Mouse (Mus musculus): Measurements from ENCODE around the gene Gm20517. TPM values are rescaled to one million over a fixed set of nuclear protein-coding genes. Genes with fewer than 3 reads are reported as not detected.
A peak's percentile ranks its signal among the peaks of the same experiment; 100 is the strongest.

Gm20517 gene
- total and polyA plus RNA-seq, 2 experiments, result 0.31 to 1.9 TPM

DNA sequence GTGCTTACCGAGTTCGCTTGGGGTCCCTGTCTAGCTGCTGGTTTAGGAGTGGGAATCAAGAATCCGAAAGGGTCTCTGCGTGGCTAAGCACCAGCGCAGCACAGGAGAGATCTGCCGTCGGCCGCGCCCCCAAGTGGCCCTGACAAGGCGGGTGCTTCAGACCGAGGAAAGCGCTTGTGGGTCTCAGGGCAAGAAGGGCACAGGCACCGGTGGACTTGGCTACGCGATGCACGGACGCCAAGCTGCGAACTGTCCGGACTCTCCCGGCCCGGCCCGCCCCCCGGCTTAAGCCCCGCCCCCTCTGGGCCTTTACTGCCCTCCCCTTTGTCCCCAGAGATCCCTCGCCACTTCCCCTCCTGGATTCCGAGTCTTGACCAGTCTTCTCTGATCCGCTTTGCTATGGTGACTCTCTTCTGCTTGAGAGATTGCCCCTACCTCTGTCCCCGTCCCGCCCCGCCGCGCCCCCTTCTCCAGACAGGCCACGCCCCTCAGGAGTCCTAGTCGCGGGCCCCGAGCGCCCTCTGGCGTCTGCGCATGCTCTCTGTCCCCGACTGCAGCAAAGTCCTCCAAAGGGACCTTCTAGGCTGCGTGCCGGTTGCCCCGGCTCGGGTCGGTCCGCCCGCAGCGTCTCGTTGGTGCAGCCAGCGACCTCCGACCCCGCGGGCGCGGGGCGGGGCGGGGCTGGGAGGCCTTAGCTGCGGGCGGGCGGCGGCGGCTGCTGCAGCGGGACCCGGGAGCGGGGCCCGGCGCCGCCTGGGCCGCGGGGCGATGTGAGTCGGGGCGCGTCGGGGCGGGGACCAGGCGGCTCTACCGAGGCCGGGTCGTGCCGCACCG, 83.3 kb downstream of the Gm20517 start, which contains the start of gene Prickle4:
Gene Prickle4 (minus strand): TSS at position 234 of the 834 bp plus-strand sequence.
- Histone ChIP-seq H3K27ac (replicated peaks; ENCODE audit: insufficient read depth, low read depth, low read length) (peak within 1 kb of the TSS; percentile 81), H3K4me3 (ENCODE audit: insufficient read depth, low read depth, low read length) (peak within 1 kb of the TSS; percentile 72), H3K4me1 (ENCODE audit: control insufficient read depth, insufficient read depth, low read length) (peaks cover 6% of the 10 kb centered on the region), H3K9ac (ENCODE audit: low read depth, low read length) (peak within 1 kb of the TSS; percentile 88), H3K27me3 (ENCODE audit: control insufficient read depth, insufficient read depth, low read length) (no peaks in the 10 kb centered on the region), H3K36me3 (ENCODE audit: control insufficient read depth, insufficient read depth, low read length) (no peaks in the 10 kb centered on the region), H3K79me2 (ENCODE audit: control insufficient read depth, insufficient read depth, low read length) (no peaks in the 10 kb centered on the region; the same call in 1 of the 2 replicates)
- peak; percentile 85 for TF ChIP-seq CTCF (IDR thresholded peaks at IDR 0.05; ENCODE audit: low read depth, low read length)
- 0 out of 2 replicates have a peak, but pooled peaks have one; percentile 33 for TF ChIP-seq POLR2A (IDR thresholded peaks at IDR 0.05; ENCODE audit: extremely low read depth, insufficient read depth, low read length)
- WGBS, result under 1% methylated on average over 77 of the region's 82 CpGs
- peak; percentile 84 for DNase-seq (ENCODE audit: extremely low read depth, low read depth, low spot score)

DNA sequence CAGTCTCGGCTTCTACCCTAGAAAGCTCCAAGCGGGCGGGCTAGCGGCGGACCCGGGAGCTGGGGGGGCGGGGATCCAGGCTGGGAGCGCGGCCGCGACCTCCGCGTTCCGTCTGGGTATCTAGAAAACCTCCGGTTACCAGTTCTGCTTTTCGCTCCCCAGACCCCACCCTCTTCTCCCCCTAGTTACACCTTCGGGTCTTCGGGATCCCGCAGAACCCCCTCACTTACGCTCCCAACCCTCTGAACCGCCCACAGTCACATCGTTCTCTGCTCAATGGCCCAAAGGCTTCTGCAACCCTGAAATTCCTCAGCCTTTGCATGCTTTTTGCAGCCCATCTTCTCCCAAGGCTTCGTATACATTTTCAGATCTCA, 83.9 kb downstream of the Gm20517 start:
- no peak for DNase-seq (ENCODE audit: extremely low read depth, low read depth, low spot score)
- WGBS, result under 1% methylated on average over 23 of the region's 23 CpGs
- Histone ChIP-seq H3K79me2 (ENCODE audit: control insufficient read depth, insufficient read depth, low read length) (no peaks in the 10 kb centered on the region; the same call in 1 of the 2 replicates), H3K4me3 (ENCODE audit: insufficient read depth, low read depth, low read length) (peak overlapping the region; percentile 72), H3K27me3 (ENCODE audit: control insufficient read depth, insufficient read depth, low read length) (no peaks in the 10 kb centered on the region), H3K4me1 (ENCODE audit: control insufficient read depth, insufficient read depth, low read length) (peaks cover 6% of the 10 kb centered on the region), H3K27ac (replicated peaks; ENCODE audit: insufficient read depth, low read depth, low read length) (0 out of 2 replicates have a peak overlapping the region, but pooled peaks have one; percentile 5), H3K36me3 (ENCODE audit: control insufficient read depth, insufficient read depth, low read length) (no peaks in the 10 kb centered on the region), H3K9ac (ENCODE audit: low read depth, low read length) (peak overlapping the region; percentile 88)
- TF ChIP-seq POLR2A (IDR thresholded peaks at IDR 0.05; ENCODE audit: extremely low read depth, insufficient read depth, low read length) (no peak), CTCF (IDR thresholded peaks at IDR 0.05; ENCODE audit: low read depth, low read length) (no peak)

DNA sequence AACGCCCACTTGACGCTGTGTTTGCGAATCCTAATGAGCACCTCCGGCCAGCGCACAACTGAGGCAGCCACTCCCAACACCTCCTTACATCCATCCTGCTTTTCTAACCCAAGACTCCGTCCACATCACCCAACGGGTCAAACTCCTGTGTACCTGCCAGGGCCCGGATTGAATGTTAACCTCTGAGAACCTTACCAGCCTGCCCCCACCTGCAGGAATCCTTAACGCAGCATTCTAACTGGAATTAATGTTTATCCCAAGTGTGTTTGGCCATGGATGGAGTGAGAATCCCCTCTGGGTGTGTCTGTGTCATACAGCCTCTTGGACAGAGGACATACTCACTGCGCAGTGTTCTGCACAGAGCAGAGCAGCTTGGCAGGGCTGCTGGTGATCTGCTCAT, 86.8 kb downstream of the Gm20517 start:
- Histone ChIP-seq H3K27ac (replicated peaks; ENCODE audit: insufficient read depth, low read depth, low read length) (no peak overlapping the region), H3K9ac (ENCODE audit: low read depth, low read length) (no peak overlapping the region), H3K36me3 (ENCODE audit: control insufficient read depth, insufficient read depth, low read length) (peaks cover 2% of the 10 kb centered on the region; the same call in 1 of the 2 replicates), H3K4me1 (ENCODE audit: control insufficient read depth, insufficient read depth, low read length) (peaks cover 6% of the 10 kb centered on the region), H3K27me3 (ENCODE audit: control insufficient read depth, insufficient read depth, low read length) (no peaks in the 10 kb centered on the region), H3K4me3 (ENCODE audit: insufficient read depth, low read depth, low read length) (no peak overlapping the region), H3K79me2 (ENCODE audit: control insufficient read depth, insufficient read depth, low read length) (no peaks in the 10 kb centered on the region; the same call in 1 of the 2 replicates)
- 80% methylated on average over 10 of the region's 10 CpGs for WGBS
- TF ChIP-seq CTCF (IDR thresholded peaks at IDR 0.05; ENCODE audit: low read depth, low read length) (no peak), POLR2A (IDR thresholded peaks at IDR 0.05; ENCODE audit: extremely low read depth, insufficient read depth, low read length) (no peak)
- DNase-seq (ENCODE audit: extremely low read depth, low read depth, low spot score), result no peak

DNA sequence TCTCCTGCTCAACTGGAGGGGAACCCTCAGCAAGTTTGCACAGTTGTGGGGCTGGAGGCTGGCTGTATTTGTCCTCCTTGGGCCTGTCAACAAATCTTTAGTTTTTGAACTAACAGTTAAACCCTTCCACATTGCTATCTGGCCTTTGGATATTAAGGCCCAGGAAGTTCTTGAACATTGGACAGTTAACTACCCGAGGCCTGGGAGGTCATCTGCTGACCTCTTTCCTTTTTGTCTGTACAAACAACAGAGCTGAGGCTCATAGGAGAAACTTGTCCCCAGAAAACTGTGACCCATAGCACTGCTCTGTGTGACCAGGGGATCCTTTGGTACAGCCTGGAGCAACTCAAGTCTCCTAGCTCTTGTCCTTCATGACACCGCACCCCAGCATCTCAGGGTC, 87.7 kb downstream of the Gm20517 start:
- Histone ChIP-seq H3K4me3 (ENCODE audit: insufficient read depth, low read depth, low read length) (no peak overlapping the region), H3K9ac (ENCODE audit: low read depth, low read length) (no peak overlapping the region), H3K27me3 (ENCODE audit: control insufficient read depth, insufficient read depth, low read length) (no peaks in the 10 kb centered on the region), H3K4me1 (ENCODE audit: control insufficient read depth, insufficient read depth, low read length) (peaks cover 5% of the 10 kb centered on the region), H3K36me3 (ENCODE audit: control insufficient read depth, insufficient read depth, low read length) (peaks cover 2% of the 10 kb centered on the region; the same call in 1 of the 2 replicates), H3K27ac (replicated peaks; ENCODE audit: insufficient read depth, low read depth, low read length) (no peak overlapping the region), H3K79me2 (ENCODE audit: control insufficient read depth, insufficient read depth, low read length) (no peaks in the 10 kb centered on the region; the same call in 1 of the 2 replicates)
- 54% methylated on average over 2 of the region's 2 CpGs for WGBS
- peak; percentile 27 for DNase-seq (ENCODE audit: extremely low read depth, low read depth, low spot score)
- TF ChIP-seq CTCF (IDR thresholded peaks at IDR 0.05; ENCODE audit: low read depth, low read length), result no peak
- TF ChIP-seq POLR2A (IDR thresholded peaks at IDR 0.05; ENCODE audit: extremely low read depth, insufficient read depth, low read length), result no peak

DNA sequence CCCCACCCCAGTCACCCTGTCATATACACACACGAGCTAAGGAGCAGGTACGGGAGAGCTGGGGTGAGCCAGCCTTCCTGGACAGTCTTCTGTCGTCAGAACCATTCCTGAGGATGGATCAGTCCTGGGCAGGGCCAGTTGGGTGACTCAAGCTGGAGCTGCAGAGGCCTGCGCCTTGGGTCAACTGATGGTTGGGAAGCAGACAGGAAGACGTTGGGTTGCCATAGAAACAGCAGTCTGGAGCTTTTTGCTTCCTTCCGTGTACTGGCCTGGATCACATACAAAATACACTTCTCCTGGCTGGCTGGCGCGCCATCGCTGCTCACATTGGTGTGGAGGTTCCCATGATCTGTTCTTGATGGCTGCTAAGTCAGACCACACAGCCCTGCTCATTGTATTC, 90.4 kb downstream of the Gm20517 start:
- no peak overlapping the region for H3K9ac ChIP-seq (ENCODE audit: low read depth, low read length)
- H3K79me2 ChIP-seq (ENCODE audit: control insufficient read depth, insufficient read depth, low read length), result no peaks in the 10 kb centered on the region
- no peaks in the 10 kb centered on the region for H3K27me3 ChIP-seq (ENCODE audit: control insufficient read depth, insufficient read depth, low read length)
- DNase-seq (ENCODE audit: extremely low read depth, low read depth, low spot score), result no peak
- no peaks in the 10 kb centered on the region for H3K4me1 ChIP-seq (ENCODE audit: control insufficient read depth, insufficient read depth, low read length)
- H3K27ac ChIP-seq (replicated peaks; ENCODE audit: insufficient read depth, low read depth, low read length), result no peak overlapping the region
- peaks cover 2% of the 10 kb centered on the region; the same call in 1 of the 2 replicates for H3K36me3 ChIP-seq (ENCODE audit: control insufficient read depth, insufficient read depth, low read length)
- H3K4me3 ChIP-seq (ENCODE audit: insufficient read depth, low read depth, low read length), result no peak overlapping the region
- TF ChIP-seq POLR2A (IDR thresholded peaks at IDR 0.05; ENCODE audit: extremely low read depth, insufficient read depth, low read length) (no peak), CTCF (IDR thresholded peaks at IDR 0.05; ENCODE audit: low read depth, low read length) (no peak)
- 92% methylated on average over 9 of the region's 9 CpGs for WGBS

Measured in liver, adult 2 months (tissue).